Mouse (Mus musculus): ENCODE measurements around the gene Gm43552. TPM values are rescaled to one million over a fixed set of nuclear protein-coding genes. Genes with fewer than 3 reads are reported as not detected.

The Gm43552 gene
- polyA plus RNA-seq, 1 experiment from 2014 or later = not detected

DNA sequence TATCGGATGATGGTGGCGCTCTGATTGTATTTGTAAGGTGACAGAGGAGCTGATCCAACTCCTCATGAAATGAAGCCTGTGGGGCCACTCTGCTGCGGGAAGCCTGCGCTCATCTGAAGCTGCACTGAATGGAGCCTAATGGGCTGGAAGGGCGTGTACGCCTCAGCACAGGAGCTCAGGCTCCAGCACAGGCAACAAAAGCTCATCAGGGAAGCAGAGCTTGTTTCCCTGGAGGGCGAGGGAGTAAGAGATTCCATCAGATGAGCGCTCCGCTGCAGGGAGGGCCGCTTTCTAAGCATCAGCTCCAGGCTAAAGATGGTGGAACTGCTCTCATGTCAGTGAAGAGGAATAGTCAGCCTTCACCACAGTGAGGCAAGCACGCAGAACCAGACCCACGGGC lies 84.6 kb downstream of the Gm43552 start:
- no peak overlapping the region for H3K4me2 ChIP-seq (ENCODE audit: low read length)
- H3K27ac ChIP-seq (ENCODE audit: low read length) = no peak overlapping the region
- no peak overlapping the region for H3K9ac ChIP-seq (replicated peaks; ENCODE audit: low read depth, low read length)
- WGBS = 13% methylated on average over 12 of the region's 12 CpGs
- no peak overlapping the region for H3K4me3 ChIP-seq (replicated peaks; ENCODE audit: low read length)
- no peak for ATAC-seq
- H3K36me3 ChIP-seq (ENCODE audit: control insufficient read depth, insufficient read depth) = peaks cover 29% of the 10 kb centered on the region
- H3K4me1 ChIP-seq (replicated peaks; ENCODE audit: control insufficient read depth, insufficient read depth, low read length) = no peaks in the 10 kb centered on the region
- no peaks in the 10 kb centered on the region for H3K9me3 ChIP-seq (ENCODE audit: control insufficient read depth, low read length)
- no peaks in the 10 kb centered on the region for H3K27me3 ChIP-seq (replicated peaks; ENCODE audit: control insufficient read depth, insufficient read depth, low read length)

DNA sequence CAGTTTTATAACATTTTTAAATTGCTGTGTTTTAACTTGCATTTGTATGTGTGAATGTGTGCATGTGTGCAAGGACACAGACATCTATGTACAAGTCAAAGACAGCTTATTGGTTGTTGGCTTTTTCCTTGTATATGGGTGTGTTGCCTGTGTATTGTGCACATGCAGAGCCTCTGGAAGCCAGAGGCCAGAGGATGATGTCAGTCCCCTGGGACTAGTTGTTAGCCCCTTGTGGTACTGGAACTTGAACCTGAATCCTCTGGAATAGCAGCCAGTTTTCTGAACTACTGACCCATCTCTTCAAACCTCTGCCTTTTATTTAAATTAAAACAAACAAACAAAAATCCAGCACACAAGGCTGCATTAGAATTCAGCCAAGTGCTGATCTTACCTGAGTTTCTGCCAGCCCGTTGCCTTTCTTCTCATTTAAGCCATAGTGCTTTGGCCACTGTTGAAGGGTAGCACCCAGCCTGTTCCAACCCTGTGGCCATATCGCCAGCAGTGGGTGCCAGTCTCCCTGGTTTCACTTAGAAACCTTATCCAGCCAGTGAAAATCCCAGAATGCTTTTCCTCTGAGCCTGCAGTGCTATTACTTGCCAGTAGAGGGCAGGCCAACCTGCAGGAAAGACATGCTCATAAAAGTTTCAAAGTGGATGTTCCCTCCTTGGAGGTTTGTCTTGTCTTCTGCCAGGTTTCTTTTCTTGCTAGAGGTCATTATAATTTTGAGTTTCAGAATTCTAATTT lies 91.2 kb downstream of the Gm43552 start:
- Histone ChIP-seq H3K27ac (ENCODE audit: low read length) (no peak overlapping the region), H3K36me3 (ENCODE audit: control insufficient read depth, insufficient read depth) (peaks cover 35% of the 10 kb centered on the region), H3K9ac (replicated peaks; ENCODE audit: low read depth, low read length) (no peak overlapping the region), H3K4me2 (ENCODE audit: low read length) (no peak overlapping the region), H3K27me3 (replicated peaks; ENCODE audit: control insufficient read depth, insufficient read depth, low read length) (no peaks in the 10 kb centered on the region), H3K4me1 (replicated peaks; ENCODE audit: control insufficient read depth, insufficient read depth, low read length) (no peaks in the 10 kb centered on the region), H3K9me3 (ENCODE audit: control insufficient read depth, low read length) (no peaks in the 10 kb centered on the region), H3K4me3 (replicated peaks; ENCODE audit: low read length) (no peak overlapping the region)
- ATAC-seq = peak; percentile 69; the same call in 1 of the 2 replicates
- 24% methylated on average over 2 of the region's 2 CpGs for WGBS

- WGBS = 91% methylated on average over 7 of the region's 7 CpGs
- H3K36me3 ChIP-seq (ENCODE audit: control insufficient read depth, insufficient read depth) = peaks cover 11% of the 10 kb centered on the region
Measured at GRCm38 (mm10) chr5:65394425-65394824, 98.2 kb downstream of the Gm43552 start.

GRCm38 (mm10) chr5:65391753-65392152 lies 100.9 kb downstream of the Gm43552 start:
- ATAC-seq = peak; percentile 29
- Histone ChIP-seq H3K36me3 (ENCODE audit: control insufficient read depth, insufficient read depth) (peaks cover 20% of the 10 kb centered on the region; the same call in 1 of the 2 replicates), H3K4me2 (ENCODE audit: low read length) (peak overlapping the region; percentile 91), H3K9me3 (ENCODE audit: control insufficient read depth, low read length) (no peaks in the 10 kb centered on the region), H3K27ac (ENCODE audit: low read length) (peak overlapping the region; percentile 65; the same call in 1 of the 2 replicates), H3K4me1 (replicated peaks; ENCODE audit: control insufficient read depth, insufficient read depth, low read length) (peaks cover 20% of the 10 kb centered on the region), H3K9ac (replicated peaks; ENCODE audit: low read depth, low read length) (peak overlapping the region; percentile 75), H3K27me3 (replicated peaks; ENCODE audit: control insufficient read depth, insufficient read depth, low read length) (no peaks in the 10 kb centered on the region), H3K4me3 (replicated peaks; ENCODE audit: low read length) (peak overlapping the region; percentile 57)
- 2% methylated on average over 12 of the region's 12 CpGs for WGBS

More at GRCm38 (mm10) chr5:65394425-65394824, 98.2 kb downstream of the Gm43552 start:
- no peaks in the 10 kb centered on the region for H3K27me3 ChIP-seq (replicated peaks; ENCODE audit: control insufficient read depth, insufficient read depth, low read length)
- no peak overlapping the region for H3K27ac ChIP-seq (ENCODE audit: low read length)
- H3K9me3 ChIP-seq (ENCODE audit: control insufficient read depth, low read length) = no peaks in the 10 kb centered on the region
- no peak overlapping the region for H3K4me2 ChIP-seq (ENCODE audit: low read length)
- no peak for ATAC-seq
- H3K4me1 ChIP-seq (replicated peaks; ENCODE audit: control insufficient read depth, insufficient read depth, low read length) = peaks cover 15% of the 10 kb centered on the region
- no peak overlapping the region for H3K9ac ChIP-seq (replicated peaks; ENCODE audit: low read depth, low read length)
- no peak overlapping the region for H3K4me3 ChIP-seq (replicated peaks; ENCODE audit: low read length)

DNA sequence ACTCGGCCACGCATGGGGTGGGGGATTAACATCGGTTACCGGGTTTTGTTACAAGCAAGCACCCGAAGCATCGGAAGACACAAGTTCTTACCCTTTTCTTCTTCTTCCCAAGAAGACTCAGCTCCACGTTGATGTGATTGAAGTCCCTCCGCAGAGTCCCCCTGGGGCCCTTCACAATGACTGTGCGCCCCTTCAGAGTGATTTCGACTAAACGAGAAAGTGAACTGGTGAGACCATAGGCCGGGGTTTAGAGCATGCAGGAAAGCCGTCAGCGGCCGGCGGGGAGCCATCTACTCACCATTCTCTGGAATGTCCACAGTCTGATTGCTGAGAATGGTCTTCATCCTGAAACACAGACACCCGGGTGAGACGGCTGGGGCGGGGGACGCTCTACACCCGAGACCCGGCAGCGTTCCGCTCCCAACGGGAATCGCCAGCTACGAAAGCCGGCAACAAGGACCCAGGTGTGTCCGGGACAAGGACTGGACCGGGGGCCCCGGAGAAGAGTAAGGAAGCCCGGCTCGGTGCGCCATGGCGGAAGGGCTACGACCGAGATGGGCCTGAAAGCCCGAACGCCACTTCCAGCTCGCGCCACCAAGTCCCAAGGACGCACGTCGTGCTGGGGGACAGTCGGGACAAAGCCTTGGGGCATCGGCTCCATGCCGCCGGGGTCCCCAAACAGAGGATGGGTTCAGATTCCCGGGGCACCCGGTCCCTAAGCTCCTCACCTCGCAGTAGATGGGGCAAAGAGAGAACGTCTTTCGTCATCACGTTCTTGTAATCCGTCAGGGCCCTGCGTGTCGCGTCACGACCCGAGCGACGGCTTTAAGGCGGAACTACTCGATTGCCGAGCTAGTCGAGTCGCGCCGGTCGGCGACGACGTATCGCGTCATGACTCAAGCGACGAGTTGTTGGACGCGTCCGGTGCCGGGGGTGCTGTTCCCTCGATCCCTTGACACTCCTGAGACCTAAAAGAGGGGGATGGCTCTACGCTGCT lies 101.7 kb downstream of the Gm43552 start, which contains the start of the genes Rpl9 and Lias:
Gene Rpl9 (minus strand): TSS at position 797 of the 997 bp plus-strand sequence.
Gene Lias (plus strand): TSS at position 850 of the 997 bp plus-strand sequence.
- ATAC-seq = peak; percentile 98
- WGBS = under 1% methylated on average over 83 of the region's 83 CpGs

GRCm38 (mm10) chr5:65387008-65387867 lies 105.4 kb downstream of the Gm43552 start:
- Histone ChIP-seq H3K27ac (ENCODE audit: low read length) (no peak overlapping the region), H3K27me3 (replicated peaks; ENCODE audit: control insufficient read depth, insufficient read depth, low read length) (no peaks in the 10 kb centered on the region), H3K9ac (replicated peaks; ENCODE audit: low read depth, low read length) (no peak overlapping the region), H3K9me3 (ENCODE audit: control insufficient read depth, low read length) (no peaks in the 10 kb centered on the region), H3K4me1 (replicated peaks; ENCODE audit: control insufficient read depth, insufficient read depth, low read length) (peaks cover 15% of the 10 kb centered on the region), H3K4me2 (ENCODE audit: low read length) (no peak overlapping the region), H3K36me3 (ENCODE audit: control insufficient read depth, insufficient read depth) (peaks cover 15% of the 10 kb centered on the region; the same call in 1 of the 2 replicates), H3K4me3 (replicated peaks; ENCODE audit: low read length) (no peak overlapping the region)
- ATAC-seq = no peak
- WGBS = 77% methylated on average over 6 of the region's 6 CpGs

More for the DNA sequence above, 101.7 kb downstream of the Gm43552 start, which contains the start of the genes Rpl9 and Lias:
- Histone ChIP-seq H3K4me1 (replicated peaks; ENCODE audit: control insufficient read depth, insufficient read depth, low read length) (peaks cover 20% of the 10 kb centered on the region), H3K36me3 (ENCODE audit: control insufficient read depth, insufficient read depth) (peaks cover 20% of the 10 kb centered on the region; the same call in 1 of the 2 replicates), H3K27me3 (replicated peaks; ENCODE audit: control insufficient read depth, insufficient read depth, low read length) (no peaks in the 10 kb centered on the region), H3K9ac (replicated peaks; ENCODE audit: low read depth, low read length) (peak within 1 kb of the TSS; percentile 76), H3K9me3 (ENCODE audit: control insufficient read depth, low read length) (no peaks in the 10 kb centered on the region), H3K4me3 (replicated peaks; ENCODE audit: low read length) (peak within 1 kb of the TSS; percentile 57), H3K4me2 (ENCODE audit: low read length) (peak within 1 kb of the TSS; percentile 91), H3K27ac (ENCODE audit: low read length) (peak within 1 kb of the TSS; percentile 91)

DNA sequence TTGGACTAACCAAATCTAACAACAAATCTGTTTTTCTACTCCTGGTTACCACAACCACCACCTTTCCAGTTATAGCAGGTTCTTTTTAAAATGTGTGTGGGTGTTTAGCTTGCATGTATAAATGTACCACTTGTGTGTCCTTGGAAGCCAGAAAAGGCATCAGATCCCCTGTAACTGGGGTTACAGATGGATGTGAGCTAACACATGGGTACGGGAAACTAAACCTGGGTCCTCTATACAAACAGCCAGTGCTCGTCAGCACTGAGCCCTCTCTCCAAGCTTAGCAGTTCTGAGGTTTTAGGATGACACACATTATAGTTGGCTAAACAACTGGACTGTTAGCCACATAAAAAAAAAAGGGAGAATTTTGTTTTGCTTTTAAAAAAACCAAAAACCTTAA lies 106.9 kb downstream of the Gm43552 start:
- Histone ChIP-seq H3K27me3 (replicated peaks; ENCODE audit: control insufficient read depth, insufficient read depth, low read length) (no peaks in the 10 kb centered on the region), H3K4me2 (ENCODE audit: low read length) (no peak overlapping the region), H3K4me1 (replicated peaks; ENCODE audit: control insufficient read depth, insufficient read depth, low read length) (peaks cover 15% of the 10 kb centered on the region), H3K9me3 (ENCODE audit: control insufficient read depth, low read length) (no peaks in the 10 kb centered on the region), H3K9ac (replicated peaks; ENCODE audit: low read depth, low read length) (no peak overlapping the region), H3K4me3 (replicated peaks; ENCODE audit: low read length) (no peak overlapping the region), H3K27ac (ENCODE audit: low read length) (no peak overlapping the region), H3K36me3 (ENCODE audit: control insufficient read depth, insufficient read depth) (peaks cover 15% of the 10 kb centered on the region; the same call in 1 of the 2 replicates)
- 77% methylated on average over 2 of the region's 2 CpGs for WGBS
- no peak for ATAC-seq
